Mouse (Mus musculus) gastrocnemius, postnatal 14 days (tissue): Measurements from ENCODE around the gene Rrm2. TPM values are rescaled to one million over a fixed set of nuclear protein-coding genes. Genes with fewer than 3 reads are reported as not detected.
"Not testable (repeated sequence)": the region's sequence is repeated elsewhere in the genome, so short reads cannot be mapped to it uniquely, and the experiment has no call there.

Experiments
- DNase-seq: peaks from one replicate; pipeline ENCODE4 v3.0.0; 2021; ENCODE audit warnings: mixed read lengths
- intact Hi-C: fragments of 180-260 bp; cut with DNase I; formaldehyde crosslinking; loops from one replicate; pipeline ENCODE4 v1.15.1; 2025; ENCODE audit warnings: low total_unique reads
- total RNA-seq, 2 experiments: library from RNA; stranded (reverse); gene quantifications; 2 replicates each; pipeline ENCODE4 v1.2.3; 2021

The Rrm2 gene
- total RNA-seq, 2 experiments from 2014 or later, result 8.1 to 8.6 TPM

GRCm38 (mm10) chr12:24699578-24699977, 8.5 kb upstream of the Rrm2 start:
- intact Hi-C loops, result no loop called here

DNA sequence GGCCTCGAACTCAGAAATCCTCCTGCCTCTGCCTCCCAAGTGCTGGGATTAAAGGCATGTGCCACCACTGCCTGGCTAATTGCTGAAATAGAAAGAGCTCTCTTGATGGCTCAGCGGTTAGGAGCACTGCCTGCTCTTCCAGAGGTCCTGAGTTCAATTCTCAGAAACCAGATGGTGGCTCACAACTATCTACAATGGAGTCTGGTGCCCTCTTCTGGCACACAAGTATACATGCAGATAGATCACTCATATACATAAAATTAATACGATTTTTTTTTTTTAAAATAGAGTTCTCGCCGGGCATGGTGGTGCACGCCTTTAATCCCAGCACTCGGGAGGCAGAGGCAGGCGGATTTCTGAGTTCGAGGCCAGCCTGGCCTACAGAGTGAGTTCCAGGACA, 6.4 kb upstream of the Rrm2 start:
- DNase-seq, intact Hi-C loops: not testable (repeated sequence)

More at GRCm38 (mm10) chr12:24699578-24699977, 8.5 kb upstream of the Rrm2 start:
- no peak for DNase-seq

DNA sequence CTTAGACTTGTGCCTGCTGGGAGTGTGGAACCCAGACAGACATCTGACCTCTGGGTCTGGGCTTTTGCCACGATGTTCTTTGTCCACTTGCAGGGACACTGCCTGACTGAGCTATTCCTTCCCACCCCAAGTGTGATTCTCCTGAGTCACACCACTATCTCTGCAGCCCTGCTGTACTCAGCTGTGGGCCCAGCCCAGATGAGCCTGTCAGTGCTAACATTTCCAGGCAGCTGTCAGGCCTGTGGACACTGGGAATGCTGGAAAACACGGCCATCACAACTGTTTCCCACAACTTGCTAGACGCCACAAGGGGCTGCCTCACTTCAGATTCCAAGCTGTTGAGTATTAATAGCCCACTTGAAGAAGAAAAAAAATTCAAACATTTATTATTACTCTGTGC, 5.0 kb upstream of the Rrm2 start:
- intact Hi-C loops, result no loop called here
- DNase-seq, result no peak

GRCm38 (mm10) chr12:24705502-24706263, 2.4 kb upstream of the Rrm2 start:
- DNase-seq, result no peak
- intact Hi-C loops, result no loop called here

- peak; percentile 15 for DNase-seq
- intact Hi-C loops, result no loop called here
These were observed 1.1 kb upstream of the Rrm2 start for GRCm38 (mm10) chr12:24706764-24707479.

GRCm38 (mm10) chr12:24707480-24707802, 600 bp upstream of the Rrm2 start:
- DNase-seq, result no peak
- intact Hi-C loops, result no loop called here

- intact Hi-C loops, result no loop called here
These were observed 780 bp downstream of the Rrm2 start for GRCm38 (mm10) chr12:24708824-24709218.

DNA sequence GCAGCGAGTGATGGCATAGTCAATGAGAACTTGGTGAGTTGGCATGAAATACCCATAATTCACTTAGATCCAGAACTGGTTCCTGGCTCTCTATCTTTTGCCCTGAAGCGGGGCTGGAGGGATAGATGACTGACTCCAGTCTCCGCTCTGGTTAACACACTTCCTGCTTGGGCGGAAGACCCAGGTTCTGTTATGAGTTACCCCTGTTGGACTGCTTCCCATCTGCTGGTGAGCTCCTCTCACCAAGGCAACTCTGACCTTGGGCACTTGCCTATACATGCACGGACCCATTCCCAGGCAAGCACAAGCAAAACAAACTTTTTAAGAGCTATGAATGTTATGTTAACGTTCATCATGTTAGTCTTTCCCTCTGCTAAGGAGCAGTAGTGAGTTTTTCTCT, 1.4 kb downstream of the Rrm2 start:
- no peak for DNase-seq
- intact Hi-C loops, result no loop called here

More at GRCm38 (mm10) chr12:24708824-24709218, 780 bp downstream of the Rrm2 start:
- no peak for DNase-seq

DNA sequence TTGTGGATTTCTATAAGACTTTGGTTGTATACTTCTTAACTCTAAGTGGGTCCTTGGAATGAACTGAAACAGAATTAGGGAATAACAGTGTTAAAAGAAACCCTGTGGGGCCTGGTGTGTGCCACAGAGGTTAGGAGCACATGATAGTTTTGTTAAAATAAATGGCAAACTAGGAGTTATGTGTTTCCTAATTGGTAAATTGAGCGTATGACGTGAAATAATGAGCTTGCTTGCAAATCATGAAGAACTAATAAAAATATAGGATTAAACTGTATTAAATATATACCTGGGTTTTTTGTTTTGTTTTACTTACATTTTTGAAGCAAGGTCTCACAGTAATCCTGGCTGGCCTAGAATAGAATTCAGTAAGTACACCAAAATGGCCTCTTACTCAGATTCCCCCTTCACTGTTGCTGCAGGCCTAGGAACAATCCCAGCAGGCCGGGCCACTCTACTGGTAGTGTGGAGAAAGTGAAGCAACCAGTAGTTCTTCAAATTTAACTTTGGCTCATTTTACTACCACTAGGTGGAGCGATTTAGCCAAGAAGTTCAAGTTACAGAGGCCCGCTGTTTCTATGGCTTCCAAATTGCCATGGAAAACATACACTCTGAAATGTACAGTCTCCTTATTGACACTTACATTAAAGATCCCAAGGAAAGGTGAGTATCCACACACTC, 1.9 kb downstream of the Rrm2 start:
- intact Hi-C loops, result loop anchor here (10.0 kb wide), 1 partner anchor 135 kb away; no protein-coding TSS in a partner anchor
- peak; percentile 62 for DNase-seq

GRCm38 (mm10) chr12:24710672-24711071, 2.6 kb downstream of the Rrm2 start:
- intact Hi-C loops, result loop anchor here (10.0 kb wide), 1 partner anchor 134 kb away; no protein-coding TSS in a partner anchor
- no peak for DNase-seq

- intact Hi-C loops, result loop anchor here (10.0 kb wide), 1 partner anchor 132 kb away; no protein-coding TSS in a partner anchor
- no peak for DNase-seq
These were observed 4.4 kb downstream of the Rrm2 start for GRCm38 (mm10) chr12:24712396-24712795.

DNA sequence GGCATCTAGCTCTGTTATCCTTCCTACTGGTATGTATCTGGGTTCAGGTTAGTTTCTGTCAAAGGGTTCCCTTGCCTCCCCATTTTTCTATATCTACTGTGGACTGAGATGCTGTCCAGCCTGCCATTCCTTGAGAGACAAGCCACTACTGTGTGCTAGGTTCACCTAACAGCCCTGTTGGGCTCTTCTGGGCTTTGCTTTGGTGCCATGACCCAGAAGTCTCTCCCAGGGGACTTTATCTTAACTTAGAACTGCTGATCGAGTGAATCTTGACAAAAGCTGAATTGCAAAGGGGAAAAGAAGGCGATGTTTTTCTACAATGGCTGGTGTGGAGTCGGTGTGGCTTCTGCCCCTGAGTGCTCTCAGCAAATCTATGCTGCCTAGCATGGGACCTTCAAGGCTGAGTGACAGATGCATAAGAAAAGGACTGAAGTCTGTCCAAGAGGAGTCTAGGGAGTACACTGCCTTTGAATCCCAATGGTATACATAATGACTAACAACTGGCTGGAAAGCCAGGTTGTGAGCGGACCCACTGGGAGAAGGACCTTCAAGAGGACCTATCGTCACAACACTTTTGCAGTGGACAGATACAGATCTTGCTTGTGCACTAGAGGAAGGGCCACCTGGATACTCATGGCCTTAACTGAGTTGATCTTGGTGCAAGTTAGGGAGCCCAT, 6.7 kb downstream of the Rrm2 start:
- no peak for DNase-seq
- intact Hi-C loops, result loop anchor here (10.0 kb wide), 1 partner anchor 130 kb away; no protein-coding TSS in a partner anchor

DNA sequence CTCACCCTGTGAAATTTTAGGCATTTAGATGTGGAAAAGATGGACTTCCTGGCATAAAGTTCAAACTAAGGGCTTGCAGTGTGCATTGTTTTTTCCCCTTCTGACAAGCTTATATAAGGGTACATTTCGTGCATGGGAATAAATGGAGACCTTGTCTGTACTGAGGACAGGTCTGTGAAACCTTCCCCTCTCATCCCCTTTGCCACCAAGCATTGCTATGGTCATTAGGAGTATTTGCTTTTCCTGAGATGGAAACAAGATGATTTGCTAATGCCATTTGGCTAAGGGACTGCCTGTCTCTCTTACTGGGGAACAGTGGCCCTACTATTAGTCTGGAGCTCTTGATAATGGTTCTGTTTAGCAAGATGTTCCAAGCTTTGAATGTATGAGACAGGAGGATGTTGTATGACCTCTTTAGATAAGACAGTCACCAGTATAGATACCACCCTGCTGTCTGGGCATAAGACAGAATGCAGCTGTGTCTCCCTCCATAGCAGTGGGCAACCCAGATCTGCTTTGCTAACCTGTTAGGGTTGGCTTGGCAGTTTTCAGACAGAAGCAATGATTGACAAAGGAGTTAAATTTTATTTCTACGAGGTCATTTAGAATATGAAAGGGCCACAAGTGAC, 7.3 kb downstream of the Rrm2 start:
- DNase-seq, result no peak
- intact Hi-C loops, result loop anchor here (10.0 kb wide), 1 partner anchor 129 kb away; no protein-coding TSS in a partner anchor

DNA sequence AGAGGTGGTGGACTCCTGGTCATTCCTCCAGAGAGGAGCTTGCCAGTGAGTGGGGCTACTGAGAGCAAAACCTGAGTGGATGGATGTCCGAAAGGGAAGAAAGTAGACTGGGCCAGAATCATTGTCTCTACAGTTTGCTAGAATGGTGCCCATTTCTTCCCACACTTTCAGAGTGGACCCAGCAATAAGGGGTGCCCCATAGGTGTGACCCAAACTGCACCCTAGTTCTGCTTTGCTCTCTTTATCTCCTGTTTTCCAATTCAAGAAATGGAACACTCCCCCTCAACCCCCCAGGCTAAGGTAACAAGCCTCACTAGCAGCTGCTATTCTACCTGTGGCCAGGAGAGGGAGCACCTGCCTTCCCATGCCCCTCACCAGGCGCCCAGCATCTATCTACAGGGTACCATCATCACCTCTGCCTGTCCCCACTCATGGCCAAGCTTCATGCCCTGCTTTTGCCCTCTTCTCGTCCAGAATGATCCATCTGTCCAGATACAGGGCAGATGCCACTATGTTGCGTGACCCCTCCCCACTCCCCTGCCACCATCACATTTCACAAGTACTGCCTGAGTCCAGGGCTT, 8.8 kb downstream of the Rrm2 start:
- DNase-seq, result peak; percentile 43
- intact Hi-C loops, result loop anchor here (2.0 to 10.0 kb wide), 2 partner anchors 128 to 232 kb away; no protein-coding TSS in a partner anchor

GRCm38 (mm10) chr12:24723434-24723833, 15.4 kb downstream of the Rrm2 start:
- no peak for DNase-seq
- intact Hi-C loops, result no loop called here

- intact Hi-C loops, result no loop called here
- no peak for DNase-seq
These were observed 15.8 kb downstream of the Rrm2 start for GRCm38 (mm10) chr12:24723859-24724258.

DNA sequence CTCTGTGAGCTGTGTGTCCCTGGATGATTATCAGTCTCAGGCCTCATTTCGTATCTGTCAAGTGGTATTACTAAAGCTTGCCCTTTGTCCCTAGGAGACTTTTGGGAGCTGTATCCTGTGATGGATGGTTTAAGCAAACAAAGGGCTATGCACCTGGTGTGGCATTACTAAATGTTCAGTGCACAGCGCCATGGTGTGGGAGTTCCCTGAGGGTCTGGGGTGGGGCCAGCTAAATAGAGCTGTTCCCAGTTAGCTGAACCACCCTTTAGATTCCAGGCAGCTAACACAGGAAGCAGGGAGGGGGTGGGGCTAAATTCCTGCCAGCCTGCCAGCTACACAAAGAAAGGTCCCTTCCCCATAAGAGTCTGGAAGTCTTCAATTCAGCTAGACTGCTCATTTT, 16.3 kb downstream of the Rrm2 start:
- DNase-seq, result no peak
- intact Hi-C loops, result no loop called here

DNA sequence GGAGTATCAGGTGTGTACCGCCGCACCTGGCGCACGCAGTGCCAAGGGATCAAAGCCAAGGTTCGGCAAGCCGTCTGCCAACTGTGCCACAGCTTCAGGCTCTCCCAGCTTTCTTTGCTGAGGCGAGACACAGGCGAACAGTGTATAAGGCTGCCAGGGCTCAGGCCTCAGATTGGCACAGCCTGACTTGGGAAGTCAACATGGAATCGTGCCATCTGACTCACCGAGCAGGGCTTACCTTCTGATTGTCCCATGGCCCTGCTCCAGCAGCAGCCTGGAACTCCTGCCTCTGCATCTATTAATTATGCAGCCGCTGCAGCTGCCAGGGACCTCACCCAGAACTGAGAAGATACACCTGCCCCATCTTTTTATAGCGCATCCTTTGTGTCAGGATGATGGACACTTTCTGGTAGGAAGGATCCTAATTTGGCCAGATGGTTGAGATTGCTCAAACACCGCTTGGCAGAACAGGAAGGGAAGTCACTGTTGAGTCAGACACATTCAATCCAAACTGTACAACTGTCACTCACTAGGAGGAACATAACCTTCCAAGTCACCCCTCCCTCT, 26.9 kb downstream of the Rrm2 start:
- intact Hi-C loops, result no loop called here
- no peak for DNase-seq
